In the genomic region with DNA sequence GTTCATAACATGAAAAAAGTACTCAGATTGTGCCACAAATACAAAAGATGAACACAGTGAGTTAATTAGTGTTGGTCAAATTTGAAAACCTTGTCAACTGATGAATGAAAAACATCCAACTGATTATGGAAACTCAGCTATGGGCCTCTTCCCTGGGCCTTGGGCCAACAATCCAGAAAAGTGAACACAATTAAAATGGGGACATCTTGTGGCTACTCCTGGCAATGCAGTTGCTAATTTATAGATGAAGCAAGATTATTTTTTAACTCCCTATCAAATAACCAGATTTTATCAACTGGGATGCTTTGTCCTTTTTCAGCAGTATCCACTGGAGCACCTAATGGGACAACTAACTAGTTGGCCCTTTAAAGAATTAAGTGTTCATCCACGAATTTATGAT, we compare ENCODE assay signal across 30 mouse cellular contexts. TPM values are rescaled to one million over a fixed set of nuclear protein-coding genes. Genes with fewer than 3 reads are reported as not detected.
DNase-seq lines count a peak whose midpoint lies in the region; ATAC-seq lines count a peak whose summit lies in the region.
"Had no signal": no experiment of that assay in that cellular context is flagged by ENCODE, and none has a peak within 500 bp of the region (broad histone marks: within the 10 kb centered on the region; RNA-seq: fewer than 3 reads in every experiment).

No protein-coding gene starts in this region.

- no peak overlapping the region for H3K9ac ChIP-seq in forebrain, embryonic 12.5 days
- H3K9ac ChIP-seq: heart, embryonic 13.5 days; hindbrain, embryonic 14.5 days; midbrain, embryonic 15.5 days had no signal

- peak; percentile 15 for DNase-seq in adrenal gland, adult 2 months
- no peak for DNase-seq in adrenal gland, postnatal 25 days
- peak; percentile 5 for DNase-seq in layer of hippocampus, adult 11-12 months (ENCODE audit: low spot score)
- no peak for DNase-seq in layer of hippocampus, adult 8-10 months (ENCODE audit: low spot score in 2 of 2)
- DNase-seq in ES-CJ7 (ENCODE audit: low read depth, low spot score) (peak; percentile 12), adipocyte (ENCODE audit: low spot score) (peak; percentile 39)
- DNase-seq in thymus, postnatal 36 days, result no peak
- DNase-seq: adrenal gland, adult 8-10 months; cerebellum, adult 18-20 months; cerebellum, postnatal 25 days; heart, adult 11 months; heart, postnatal 36 days; left cerebral cortex, postnatal 4 days; liver; lung, adult 18-20 months; lung, postnatal 36 days; right cerebral cortex, postnatal 25 days had no signal

- 15% methylated on average over 1 of the region's 1 CpGs for WGBS in forebrain, embryonic 12.5 days

- H3K36me3 ChIP-seq in forebrain, embryonic 12.5 days (replicated peaks), result no peaks in the 10 kb centered on the region
- H3K36me3 ChIP-seq: forebrain, embryonic 10.5 days; heart, embryonic 13.5 days; midbrain, embryonic 15.5 days had no signal

- no peaks in the 10 kb centered on the region for H3K27me3 ChIP-seq in forebrain, embryonic 12.5 days
- H3K27me3 ChIP-seq: heart, embryonic 13.5 days; midbrain, embryonic 15.5 days had no signal

- H3K27ac ChIP-seq in forebrain, embryonic 12.5 days, result no peak overlapping the region
- H3K27ac ChIP-seq: forebrain, embryonic 10.5 days; heart, embryonic 13.5 days; hindbrain, embryonic 14.5 days; kidney, postnatal 0 days; layer of hippocampus, adult 2 months; midbrain, embryonic 15.5 days had no signal

- H3K4me3 ChIP-seq in forebrain, embryonic 12.5 days (replicated peaks), result no peak overlapping the region
- H3K4me3 ChIP-seq: forebrain, embryonic 10.5 days; heart, embryonic 13.5 days; layer of hippocampus, adult 2 months; midbrain, embryonic 15.5 days; myocyte had no signal

- H3K4me1 ChIP-seq in forebrain, embryonic 12.5 days, result no peaks in the 10 kb centered on the region
- H3K4me1 ChIP-seq: forebrain, embryonic 10.5 days; heart, embryonic 13.5 days; midbrain, embryonic 15.5 days had no signal

- H3K4me2 ChIP-seq in forebrain, embryonic 12.5 days, result no peak overlapping the region
- H3K4me2 ChIP-seq: heart, embryonic 13.5 days; hindbrain, embryonic 14.5 days; midbrain, embryonic 15.5 days had no signal

- ATAC-seq in forebrain, embryonic 12.5 days (ENCODE audit: low FRiP score), result no peak
- ATAC-seq: midbrain, embryonic 15.5 days had no signal

- H3K9me3 ChIP-seq in forebrain, embryonic 12.5 days, result peaks cover 7% of the 10 kb centered on the region; the same call in 1 of the 2 replicates

RNA-seq across cellular contexts. Expression of a gene that starts 37.9 kb away (rescaled TPM):
- not detected for total RNA-seq in adrenal gland, adult 2 months (2021)
- not detected in 2 replicates for polyA plus RNA-seq in adrenal gland, adult 2 months (2012; rRNA removed)
- total RNA-seq in adrenal gland, postnatal 25 days (2021), result not detected in 2 replicates
- not detected for total RNA-seq in layer of hippocampus, adult 8-10 months (2022)
- polyA plus RNA-seq in forebrain, embryonic 12.5 days (2016; fragmentation: Nextera tagmentation; extraction: Ambion mirVana), result not detected in 2 replicates
- total RNA-seq: heart, postnatal 36 days; layer of hippocampus, adult 2 months; left cerebral cortex, postnatal 4 days; megakaryocyte-erythroid progenitor cell, adult 5-6 weeks had no signal
- polyA plus RNA-seq: forebrain, embryonic 10.5 days; frontal cortex, adult 2 months; heart, embryonic 13.5 days; hindbrain, embryonic 14.5 days; intestine, embryonic 14.5 days; kidney, postnatal 0 days; midbrain, embryonic 15.5 days; myocyte; neural tube, embryonic 14.5 days; stomach, embryonic 16.5 days had no signal

Comparison
In these comparisons a context has a peak if more than half of its experiments do, and no peak if none do; other contexts are left out.
1. DNase-seq: peak in adrenal gland, adult 2 months (single experiment), layer of hippocampus, adult 11-12 months (single experiment), ES-CJ7 (single experiment) and adipocyte (single experiment); none in adrenal gland, postnatal 25 days (single experiment), layer of hippocampus, adult 8-10 months (0 of 2) and thymus, postnatal 36 days (0 of 2).